Mouse (Mus musculus) heart, postnatal 0 days (tissue): ENCODE measurements around the gene Rptor. TPM values are rescaled to one million over a fixed set of nuclear protein-coding genes. Genes with fewer than 3 reads are reported as not detected.

ENCODE experiments used
- ATAC-seq: fragments of 200-750 bp; cut with Nextera tagmentation; 2 replicates; pipeline ENCODE4 v1.8.0; 2017; ENCODE audit warnings: low read depth, moderate number of reproducible peaks, moderate library complexity; ENCODE audit not compliant: insufficient read depth
- DNase-seq: peaks from one replicate; pipeline ENCODE4 v3.0.0-alpha.2; 2016; ENCODE audit warnings: low spot score
- H3K27ac ChIP-seq: fragments of 300-500 bp; sonication (generic); 2 replicates; pipeline ENCODE4 v1.5.1; 2014; ENCODE audit warnings: low read depth, mild to moderate bottlenecking
- H3K27me3 ChIP-seq: fragments of 300-500 bp; sonication (generic); 2 replicates; pipeline ENCODE4 v1.6.1; 2014; ENCODE audit warnings: low read length, mixed read lengths; ENCODE audit not compliant: control insufficient read depth, insufficient read depth
- H3K36me3 ChIP-seq: fragments of 300-500 bp; sonication (generic); replicated peaks from 2 replicates; pipeline ENCODE4 v1.6.1; 2014; ENCODE audit warnings: low read length, mixed read lengths; ENCODE audit not compliant: control insufficient read depth, insufficient read depth
- H3K4me1 ChIP-seq: fragments of 300-500 bp; sonication (generic); 2 replicates; pipeline ENCODE4 v1.6.1; 2014; ENCODE audit warnings: antibody characterized with exemption; ENCODE audit not compliant: control insufficient read depth, insufficient read depth
- H3K4me2 ChIP-seq: fragments of 300-500 bp; sonication (generic); 2 replicates; pipeline ENCODE4 v1.6.1; 2014; ENCODE audit warnings: low read depth, mild to moderate bottlenecking, low read length, moderate library complexity
- H3K4me3 ChIP-seq: fragments of 300-500 bp; sonication (generic); 2 replicates; pipeline ENCODE4 v1.5.1; 2014; ENCODE audit warnings: low read depth, low read length
- H3K9ac ChIP-seq: fragments of 300-500 bp; sonication (generic); replicated peaks from 2 replicates; pipeline ENCODE4 v1.6.1; 2014; ENCODE audit warnings: low read depth, low read length, mixed read lengths
- H3K9me3 ChIP-seq: fragments of 300-500 bp; sonication (generic); replicated peaks from 2 replicates; pipeline ENCODE4 v1.6.1; 2016; ENCODE audit warnings: low read length; ENCODE audit not compliant: control insufficient read depth
- CTCF ChIP-seq: IDR thresholded peaks from 2 replicates; pipeline ENCODE4 v1.5.1; 2016; ENCODE audit warnings: antibody characterized with exemption, control low read depth, low read depth
- EP300 ChIP-seq: IDR thresholded peaks from 2 replicates; pipeline ENCODE4 v1.6.1; 2016; ENCODE audit warnings: antibody characterized with exemption, low read depth
- WGBS: fragments of 180-500 bp; shearing (Covaris S2); extraction: QIAGEN DNeasy Blood & Tissue Kit; methylation state at CpG from one replicate; pipeline ENCODE4 v1.1.7; 2014; 5-methylcytosine and 5-hydroxymethylcytosine counted together
- polyA plus RNA-seq: library from polyadenylated mRNA; unstranded; fragments of >200 nt; fragmentation: Nextera tagmentation; extraction: Ambion mirVana; gene quantifications from 2 replicates; pipeline ENCODE4 v1.2.1, GENCODE M21; 2015
- total RNA-seq: library from RNA; depleted of rRNA; stranded (reverse); fragments of >200 nt; gene quantifications from 2 replicates; pipeline ENCODE4 v1.2.3, GENCODE M21; 2014; ENCODE audit warnings: low replicate concordance

Gene Rptor
- total and polyA plus RNA-seq, 2 experiments from 2014 or later, result 4.8 to 39.8 TPM

DNA sequence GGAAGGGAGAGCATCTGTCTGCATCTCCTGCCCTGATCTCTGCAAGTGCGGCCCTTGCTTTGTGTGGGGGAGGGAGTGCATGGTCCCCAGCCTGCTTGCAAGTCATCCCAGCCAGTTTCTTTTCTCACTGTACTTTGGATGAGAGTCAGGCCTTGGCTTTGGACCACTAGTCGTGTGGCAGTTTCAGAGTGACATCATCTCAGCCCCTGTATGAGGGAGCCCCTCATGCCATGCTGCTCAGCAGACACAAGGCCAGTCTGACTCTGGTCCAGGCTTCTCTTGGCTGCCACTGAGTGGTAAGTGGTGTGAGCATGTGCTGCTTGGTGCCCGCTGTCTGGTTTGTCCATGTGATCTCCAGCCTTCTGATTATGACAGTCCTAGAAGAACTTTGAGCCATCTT, 170.2 kb downstream of the Rptor start:
- ATAC-seq (no peak), DNase-seq (no peak)
- TF ChIP-seq CTCF (no peak), EP300 (no peak)
- Histone ChIP-seq H3K9ac (no peak overlapping the region), H3K4me3 (no peak overlapping the region), H3K4me1 (peaks cover 3% of the 10 kb centered on the region; the same call in 1 of the 2 replicates), H3K27me3 (no peaks in the 10 kb centered on the region), H3K9me3 (no peaks in the 10 kb centered on the region), H3K27ac (no peak overlapping the region), H3K4me2 (no peak overlapping the region), H3K36me3 (no peaks in the 10 kb centered on the region)
- 74% methylated on average over 3 of the region's 3 CpGs for WGBS

DNA sequence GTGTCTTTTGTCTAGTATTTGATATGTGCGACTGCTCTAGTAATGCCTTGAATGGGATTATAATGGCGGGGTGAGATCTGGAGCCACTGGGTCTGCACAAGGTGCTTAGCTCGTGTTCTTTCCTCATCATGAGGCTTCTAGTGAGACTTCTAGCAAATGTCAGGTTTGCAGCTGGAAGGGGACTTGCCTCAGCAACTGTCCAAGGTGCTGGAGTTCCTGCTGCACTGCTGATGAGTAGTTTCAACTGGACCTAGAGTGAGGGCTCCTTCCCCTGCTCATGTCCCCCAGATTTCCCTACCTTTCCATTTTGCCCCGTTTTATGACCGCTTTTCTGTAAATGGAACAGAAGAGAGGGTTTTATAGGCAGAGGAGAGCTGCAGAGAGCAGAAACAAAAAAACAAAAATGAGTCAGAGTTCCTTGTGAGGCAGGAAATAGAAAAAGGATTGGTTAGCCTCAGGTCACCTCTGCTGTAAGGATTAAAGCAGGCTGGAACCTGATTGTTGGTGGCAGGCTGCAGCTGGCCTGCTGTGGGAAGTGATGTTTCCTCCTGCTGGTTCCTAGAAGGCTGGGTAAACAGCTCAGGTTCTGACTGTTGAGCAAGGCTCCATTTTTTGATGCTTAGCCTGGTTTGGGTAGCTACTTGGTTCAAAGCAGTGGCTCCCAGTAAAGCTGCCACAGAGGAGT, 172.5 kb downstream of the Rptor start:
- no peak for ATAC-seq
- Histone ChIP-seq H3K9me3 (no peaks in the 10 kb centered on the region), H3K27ac (no peak overlapping the region), H3K36me3 (no peaks in the 10 kb centered on the region), H3K4me3 (no peak overlapping the region), H3K9ac (no peak overlapping the region), H3K27me3 (no peaks in the 10 kb centered on the region), H3K4me1 (peaks cover 3% of the 10 kb centered on the region; the same call in 1 of the 2 replicates), H3K4me2 (no peak overlapping the region)
- TF ChIP-seq CTCF (no peak), EP300 (no peak)
- 85% methylated on average over 5 of the region's 5 CpGs for WGBS
- no peak for DNase-seq

DNA sequence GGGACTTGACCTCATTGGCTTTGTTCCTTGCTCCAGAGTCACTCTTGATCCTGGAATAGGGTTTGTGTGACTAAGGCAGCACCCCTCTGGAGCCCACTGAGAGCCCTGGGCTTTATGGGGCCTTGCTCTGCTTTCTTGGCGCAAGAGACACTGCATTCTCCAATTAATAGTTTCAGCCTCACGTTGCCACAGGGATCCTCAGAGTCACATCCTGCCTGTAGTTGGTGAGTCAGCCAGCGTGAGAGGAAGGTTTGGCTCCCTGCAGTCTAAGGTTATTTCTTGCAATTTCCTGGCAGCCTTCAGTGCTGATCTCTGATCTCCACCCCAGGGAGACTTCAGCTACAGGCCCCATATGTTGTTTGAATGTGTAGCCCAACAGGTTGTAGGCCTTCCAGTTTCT, 174.5 kb downstream of the Rptor start:
- no peak overlapping the region for H3K4me3 ChIP-seq
- no peak for DNase-seq
- 53% methylated on average over 3 of the region's 3 CpGs for WGBS
- no peaks in the 10 kb centered on the region for H3K9me3 ChIP-seq
- H3K4me2 ChIP-seq, result no peak overlapping the region
- H3K36me3 ChIP-seq, result no peaks in the 10 kb centered on the region
- no peak for TF ChIP-seq CTCF
- no peaks in the 10 kb centered on the region for H3K27me3 ChIP-seq
- H3K27ac ChIP-seq, result peak overlapping the region; percentile 6; the same call in 1 of the 2 replicates
- H3K9ac ChIP-seq, result no peak overlapping the region
- peaks cover 3% of the 10 kb centered on the region; the same call in 1 of the 2 replicates for H3K4me1 ChIP-seq
- no peak for ATAC-seq

DNA sequence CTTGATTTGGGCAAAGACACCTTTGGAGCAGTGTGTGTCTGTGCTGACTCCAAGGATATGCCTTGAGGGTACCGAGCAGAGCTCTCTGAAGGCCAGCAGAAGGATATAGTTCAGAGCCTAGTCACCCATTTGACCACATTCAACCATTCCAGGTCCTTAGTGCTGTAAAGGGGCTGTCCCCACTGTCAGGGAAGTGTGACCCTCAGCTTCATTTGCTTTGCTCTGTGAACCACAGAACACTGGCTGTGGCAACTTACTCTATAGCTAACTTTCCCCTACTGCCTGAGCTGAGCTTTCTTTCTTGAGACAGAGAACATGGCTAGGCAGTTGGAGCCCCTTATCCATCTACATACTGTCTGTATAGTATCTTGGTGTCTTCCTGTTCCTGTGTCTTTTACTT, 175.2 kb downstream of the Rptor start:
- no peak overlapping the region for H3K27ac ChIP-seq
- TF ChIP-seq CTCF (no peak), EP300 (no peak)
- ATAC-seq, result no peak

DNA sequence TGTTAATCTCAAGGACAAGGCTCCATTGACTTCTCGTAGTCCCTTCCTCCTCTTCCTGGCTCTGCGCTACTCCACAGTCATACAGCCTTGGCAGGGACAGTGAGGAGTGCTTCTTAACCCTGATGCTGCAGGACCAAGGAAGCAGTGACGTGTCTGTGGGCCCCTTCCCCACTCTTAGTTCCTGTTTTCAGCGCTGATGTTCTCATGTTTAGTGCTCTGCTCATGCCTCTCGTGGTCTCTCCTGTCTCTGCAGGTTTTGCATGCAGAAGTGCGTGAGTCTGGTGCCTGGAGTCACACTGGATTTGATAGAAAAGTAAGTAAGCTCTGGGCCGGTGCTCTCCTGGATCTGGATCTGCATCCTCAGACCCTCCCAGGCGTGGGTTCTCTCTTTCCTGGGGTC, 177.6 kb downstream of the Rptor start:
- TF ChIP-seq EP300 (no peak), CTCF (no peak)

More for the DNA sequence above, 175.2 kb downstream of the Rptor start:
- Histone ChIP-seq H3K27me3 (no peaks in the 10 kb centered on the region), H3K4me1 (peaks cover 3% of the 10 kb centered on the region; the same call in 1 of the 2 replicates), H3K4me2 (no peak overlapping the region), H3K4me3 (no peak overlapping the region), H3K9me3 (no peaks in the 10 kb centered on the region), H3K9ac (no peak overlapping the region), H3K36me3 (0 out of 2 replicates have a peak, but pooled peaks cover 2% of the 10 kb centered on the region)
- DNase-seq, result no peak
- 95% methylated on average over 1 of the region's 1 CpGs for WGBS

DNA sequence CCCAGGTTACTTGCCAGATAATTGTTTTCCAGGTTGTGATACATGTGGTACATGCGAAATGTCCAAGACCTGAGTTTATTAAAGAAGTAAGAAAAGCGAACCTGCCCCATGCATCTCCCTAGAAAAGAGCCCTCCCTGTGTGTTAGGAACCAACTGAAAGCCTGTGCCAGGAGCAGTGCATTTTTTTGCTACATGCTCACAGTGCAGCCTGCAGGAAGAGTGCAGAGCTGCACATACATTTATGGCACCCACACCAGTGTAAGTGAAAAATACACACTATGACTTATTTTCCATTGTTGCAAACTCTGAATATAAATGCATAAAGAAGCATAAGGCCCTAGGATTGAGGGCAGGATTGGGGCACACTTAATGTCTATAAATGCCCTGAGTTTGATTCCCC, 178.5 kb downstream of the Rptor start:
- 72% methylated on average over 2 of the region's 2 CpGs for WGBS
- Histone ChIP-seq H3K36me3 (0 out of 2 replicates have a peak, but pooled peaks cover 4% of the 10 kb centered on the region), H3K27me3 (no peaks in the 10 kb centered on the region), H3K27ac (no peak overlapping the region), H3K4me3 (no peak overlapping the region), H3K4me2 (no peak overlapping the region), H3K9me3 (no peaks in the 10 kb centered on the region), H3K4me1 (peaks cover 31% of the 10 kb centered on the region), H3K9ac (no peak overlapping the region)
- ATAC-seq, result no peak
- DNase-seq, result no peak
- no peak for TF ChIP-seq EP300
- peak; percentile 42 for TF ChIP-seq CTCF

More for the DNA sequence above, 177.6 kb downstream of the Rptor start:
- 0 out of 2 replicates have a peak, but pooled peaks cover 4% of the 10 kb centered on the region for H3K36me3 ChIP-seq
- H3K9me3 ChIP-seq, result no peaks in the 10 kb centered on the region
- H3K9ac ChIP-seq, result no peak overlapping the region
- 81% methylated on average over 8 of the region's 8 CpGs for WGBS
- no peak for DNase-seq
- no peak overlapping the region for H3K4me3 ChIP-seq
- no peak overlapping the region for H3K27ac ChIP-seq
- no peaks in the 10 kb centered on the region for H3K27me3 ChIP-seq
- no peak overlapping the region for H3K4me2 ChIP-seq
- ATAC-seq, result no peak
- peaks cover 22% of the 10 kb centered on the region for H3K4me1 ChIP-seq
